Mouse (Mus musculus) ES-E14 (cell line): ENCODE results near the gene Ewsr1.

Experiments used
- CHD2 ChIP-seq: IDR thresholded peaks from 2 replicates; pipeline ENCODE4 v1.6.1; 2014; ENCODE audit warnings: mild to moderate bottlenecking, low read depth, low read length, inconsistent platforms
- HCFC1 ChIP-seq: IDR thresholded peaks from 2 replicates; pipeline ENCODE4 v1.6.1; 2012; ENCODE audit warnings: low read length, inconsistent platforms, borderline replicate concordance; ENCODE audit not compliant: insufficient read depth
- ZNF384 ChIP-seq: IDR thresholded peaks from 2 replicates; pipeline ENCODE4 v1.6.1; 2012; ENCODE audit warnings: low read depth, low read length, inconsistent platforms

- no peak for TF ChIP-seq CHD2
- no peak for TF ChIP-seq HCFC1
- no peak for TF ChIP-seq ZNF384
Observed at GRCm38 (mm10) chr11:5095877-5096276, 3.2 kb downstream of the Ewsr1 start.
